In genomic region chr11:94161267-94161646, GRCm38 (mm10) we compare ENCODE assay signal across 8 mouse cellular contexts. TPM values are rescaled to one million over a fixed set of nuclear protein-coding genes. Genes with fewer than 3 reads are reported as not detected.
A peak's percentile ranks its signal among the peaks of the same experiment; 100 is the strongest.
DNase-seq lines count a peak whose midpoint lies in the region; ATAC-seq and TF ChIP-seq lines count a peak whose summit lies in the region.

No protein-coding gene starts in this region.

- no peak for TF ChIP-seq CTCF in brain, embryonic 14.5 days (IDR thresholded peaks at IDR 0.05; ENCODE audit: borderline replicate concordance, extremely low read depth, insufficient read depth, insufficient read length)

- H3K9me3 ChIP-seq in forebrain, embryonic 14.5 days (replicated peaks; ENCODE audit: control insufficient read depth, low read length), result no peaks in the 10 kb centered on the region
- H3K9me3 ChIP-seq in hindbrain, embryonic 14.5 days (ENCODE audit: control insufficient read depth, low read length), result no peaks in the 10 kb centered on the region
- H3K9me3 ChIP-seq in limb, embryonic 12.5 days, result no peaks in the 10 kb centered on the region
- H3K9me3 ChIP-seq in midbrain, embryonic 11.5 days (ENCODE audit: control insufficient read depth, low read length), result no peaks in the 10 kb centered on the region

- no peak for TF ChIP-seq POLR2A in brain, embryonic 14.5 days (IDR thresholded peaks at IDR 0.05; ENCODE audit: borderline replicate concordance, extremely low read depth, insufficient read depth, insufficient read length, poor library complexity, severe bottlenecking)

- no peak overlapping the region for H3K4me3 ChIP-seq in forebrain, embryonic 14.5 days (ENCODE audit: low read depth, low read length)
- peak overlapping the region; percentile 7 for H3K4me3 ChIP-seq in hindbrain, embryonic 14.5 days (replicated peaks; ENCODE audit: low read length)
- peak overlapping the region; percentile 27 for H3K4me3 ChIP-seq in limb, embryonic 12.5 days (replicated peaks)
- peak overlapping the region; percentile 13; the same call in 1 of the 2 replicates for H3K4me3 ChIP-seq in midbrain, embryonic 11.5 days (ENCODE audit: low read depth, low read length)

- peaks cover 40% of the 10 kb centered on the region for H3K4me1 ChIP-seq in forebrain, embryonic 14.5 days (ENCODE audit: control insufficient read depth, insufficient read depth, low read length)
- peaks cover 43% of the 10 kb centered on the region for H3K4me1 ChIP-seq in hindbrain, embryonic 14.5 days (replicated peaks; ENCODE audit: control insufficient read depth, insufficient read depth, low read length)
- H3K4me1 ChIP-seq in limb, embryonic 12.5 days (replicated peaks), result peaks cover 33% of the 10 kb centered on the region
- peaks cover 37% of the 10 kb centered on the region for H3K4me1 ChIP-seq in midbrain, embryonic 11.5 days (ENCODE audit: control insufficient read depth, insufficient read depth, low read length)

- 8% methylated on average over 9 of the region's 9 CpGs for WGBS in forebrain, embryonic 14.5 days
- WGBS in hindbrain, embryonic 14.5 days, result 19% methylated on average over 9 of the region's 9 CpGs
- 48% methylated on average over 9 of the region's 9 CpGs for WGBS in limb, embryonic 12.5 days
- 28% methylated on average over 9 of the region's 9 CpGs for WGBS in midbrain, embryonic 11.5 days

- peak overlapping the region; percentile 52 for H3K4me2 ChIP-seq in forebrain, embryonic 14.5 days (ENCODE audit: low read length)
- peak overlapping the region; percentile 47 for H3K4me2 ChIP-seq in hindbrain, embryonic 14.5 days (replicated peaks)
- H3K4me2 ChIP-seq in limb, embryonic 12.5 days, result peak overlapping the region; percentile 55
- peak overlapping the region; percentile 45 for H3K4me2 ChIP-seq in midbrain, embryonic 11.5 days

- no peak for DNase-seq in cerebellum, postnatal 4 days (ENCODE audit: low spot score in 2 of 2)
- peak; percentile 76 for DNase-seq in brain, embryonic 14.5 days (ENCODE audit: low read depth)
- peak; percentile 63 for DNase-seq in forebrain, embryonic 14.5 days (ENCODE audit: low spot score)
- no peak for DNase-seq in hindbrain, embryonic 14.5 days (ENCODE audit: low spot score)
- DNase-seq in midbrain, embryonic 11.5 days (ENCODE audit: low spot score, missing footprints), result no peak
- DNase-seq in frontal cortex, postnatal 14 days (ENCODE audit: low spot score in 2 of 2), result no peak

- no peaks in the 10 kb centered on the region for H3K36me3 ChIP-seq in forebrain, embryonic 14.5 days (ENCODE audit: control insufficient read depth, insufficient read depth, low read length)
- H3K36me3 ChIP-seq in hindbrain, embryonic 14.5 days (replicated peaks; ENCODE audit: control insufficient read depth, insufficient read depth), result no peaks in the 10 kb centered on the region
- no peaks in the 10 kb centered on the region for H3K36me3 ChIP-seq in limb, embryonic 12.5 days
- no peaks in the 10 kb centered on the region for H3K36me3 ChIP-seq in midbrain, embryonic 11.5 days (ENCODE audit: control insufficient read depth, insufficient read depth, low read length)

- peak overlapping the region; percentile 66 for H3K9ac ChIP-seq in forebrain, embryonic 14.5 days (ENCODE audit: low read length)
- H3K9ac ChIP-seq in hindbrain, embryonic 14.5 days, result peak overlapping the region; percentile 57
- peak overlapping the region; percentile 37; the same call in 1 of the 2 replicates for H3K9ac ChIP-seq in limb, embryonic 12.5 days (replicated peaks)
- peak overlapping the region; percentile 69 for H3K9ac ChIP-seq in midbrain, embryonic 11.5 days (ENCODE audit: low read length)

- no peaks in the 10 kb centered on the region for H3K27me3 ChIP-seq in forebrain, embryonic 14.5 days (replicated peaks; ENCODE audit: control insufficient read depth, insufficient read depth, low read length)
- H3K27me3 ChIP-seq in hindbrain, embryonic 14.5 days (ENCODE audit: control insufficient read depth, insufficient read depth, low read length), result no peaks in the 10 kb centered on the region
- peaks cover 8% of the 10 kb centered on the region for H3K27me3 ChIP-seq in limb, embryonic 12.5 days
- no peaks in the 10 kb centered on the region for H3K27me3 ChIP-seq in midbrain, embryonic 11.5 days (ENCODE audit: control insufficient read depth, insufficient read depth, low read length)

- peak overlapping the region; percentile 100 for H3K27ac ChIP-seq in forebrain, embryonic 14.5 days (ENCODE audit: low read depth, low read length)
- peak overlapping the region; percentile 99 for H3K27ac ChIP-seq in hindbrain, embryonic 14.5 days
- peak overlapping the region; percentile 92 for H3K27ac ChIP-seq in limb, embryonic 12.5 days
- H3K27ac ChIP-seq in midbrain, embryonic 11.5 days (ENCODE audit: low read depth, low read length), result peak overlapping the region; percentile 96

- ATAC-seq in cerebellum, adult (ENCODE audit: insufficient number of reproducible peaks, low FRiP score, low TSS enrichment), result 0 out of 2 replicates have a peak, but pooled peaks have one; percentile 17
- no peak for ATAC-seq in forebrain, embryonic 14.5 days
- no peak for ATAC-seq in hindbrain, embryonic 14.5 days (ENCODE audit: low FRiP score)
- no peak for ATAC-seq in limb, embryonic 12.5 days (ENCODE audit: insufficient number of reproducible peaks, insufficient read depth, low FRiP score, low TSS enrichment, low read depth)
- peak; percentile 23 for ATAC-seq in midbrain, embryonic 11.5 days (ENCODE audit: low FRiP score)

RNA-seq across cellular contexts. Expression of gene Tob1, which starts 50.0 kb away (rescaled TPM):
- polyA plus RNA-seq in brain, embryonic 14.5 days (2012; rRNA removed), result 29.6 and 29.9 TPM in 2 replicates
- 32.4 and 37.5 TPM in 2 replicates for polyA plus RNA-seq in forebrain, embryonic 14.5 days (2014; fragmentation: Nextera tagmentation; extraction: Ambion mirVana)
- polyA plus RNA-seq in hindbrain, embryonic 14.5 days (2014; fragmentation: Nextera tagmentation; extraction: Ambion mirVana), result 34.3 and 34.6 TPM in 2 replicates
- 36.8 and 37.1 TPM in 2 replicates for polyA plus RNA-seq in limb, embryonic 12.5 days (2016; fragmentation: Nextera tagmentation; extraction: Ambion mirVana)
- polyA plus RNA-seq in midbrain, embryonic 11.5 days (2014; fragmentation: Nextera tagmentation; extraction: Ambion mirVana), result 33.1 and 33.5 TPM in 2 replicates

Comparison
In these comparisons a context has a peak if more than half of its experiments do, and no peak if none do; other contexts are left out.
1. ATAC-seq: peak in cerebellum, adult (single experiment) and midbrain, embryonic 11.5 days (single experiment); none in forebrain, embryonic 14.5 days (single experiment), hindbrain, embryonic 14.5 days (single experiment) and limb, embryonic 12.5 days (single experiment).
2. DNase-seq: peak in brain, embryonic 14.5 days (single experiment) and forebrain, embryonic 14.5 days (single experiment); none in cerebellum, postnatal 4 days (0 of 2), hindbrain, embryonic 14.5 days (single experiment), midbrain, embryonic 11.5 days (single experiment) and frontal cortex, postnatal 14 days (0 of 2).
3. Peak in every context shown above with its lines, with median percentiles within 50 percentile points of each other: H3K27ac ChIP-seq, H3K4me2 ChIP-seq and H3K9ac ChIP-seq.